Mouse (Mus musculus) Muller cell, postnatal 12 days (primary cell): ENCODE data around the gene Filip1l.

Experiments
- DNase-seq: peaks from one replicate; pipeline ENCODE4 v3.0.0-alpha.2; 2015; ENCODE audit errors: inconsistent ontology term

Filip1l gene

DNA sequence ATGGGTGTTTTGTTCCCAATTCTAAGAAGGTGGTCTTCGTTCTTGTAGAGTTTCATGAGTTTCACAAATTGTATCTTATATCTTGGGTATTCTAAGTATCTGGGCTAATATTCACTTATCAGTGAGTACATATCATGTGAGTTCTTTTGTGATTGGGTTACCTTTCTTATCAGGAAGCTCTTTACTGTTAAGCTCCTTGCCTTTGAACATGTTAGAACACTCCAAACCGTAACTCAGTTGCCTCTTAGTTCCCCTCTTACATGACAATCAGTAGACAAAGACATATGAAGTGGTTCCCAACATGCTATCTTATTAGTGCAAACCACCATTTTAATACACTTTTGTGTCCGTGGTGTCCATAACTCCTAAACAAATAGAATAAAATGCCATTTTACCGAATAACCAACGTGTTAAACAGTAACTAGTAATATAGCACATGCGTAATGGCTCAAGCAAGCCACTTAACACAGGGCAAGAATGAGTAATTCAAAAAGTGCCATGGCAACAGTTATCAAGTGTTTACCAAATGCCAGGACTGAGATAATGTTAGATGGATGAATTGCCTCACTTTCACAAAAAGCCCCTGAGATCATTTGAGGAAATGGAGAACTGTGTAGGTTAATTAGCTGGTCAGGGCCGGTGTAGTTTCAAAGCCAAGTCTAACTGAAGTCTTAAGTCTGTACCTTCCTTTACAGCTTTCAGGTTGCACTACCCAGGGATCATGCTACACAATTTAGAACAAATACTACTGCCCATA, 215.9 kb downstream of the Filip1l start:
- DNase-seq, result no peak

GRCm38 (mm10) chr16:57570789-57571311, 218.0 kb downstream of the Filip1l start:
- no peak for DNase-seq

DNA sequence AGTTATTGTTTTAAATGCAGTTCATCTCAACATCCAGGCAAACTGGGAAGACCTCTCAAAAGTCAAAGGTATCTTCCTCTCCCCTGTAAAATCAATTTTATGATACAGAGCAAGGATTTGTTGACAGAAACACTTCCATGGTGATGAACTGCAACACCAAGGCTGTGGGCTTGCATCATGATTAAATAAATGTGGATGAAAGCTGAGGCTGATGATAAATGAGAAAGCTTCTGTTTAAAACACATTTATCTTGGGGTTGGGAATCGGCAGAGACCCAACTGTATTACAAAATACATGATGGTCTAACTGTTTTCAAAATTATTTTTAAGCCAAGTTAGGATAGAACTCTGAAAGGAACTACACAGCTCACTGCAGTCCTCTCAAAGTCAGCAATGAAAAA, 220.9 kb downstream of the Filip1l start:
- DNase-seq, result no peak

DNA sequence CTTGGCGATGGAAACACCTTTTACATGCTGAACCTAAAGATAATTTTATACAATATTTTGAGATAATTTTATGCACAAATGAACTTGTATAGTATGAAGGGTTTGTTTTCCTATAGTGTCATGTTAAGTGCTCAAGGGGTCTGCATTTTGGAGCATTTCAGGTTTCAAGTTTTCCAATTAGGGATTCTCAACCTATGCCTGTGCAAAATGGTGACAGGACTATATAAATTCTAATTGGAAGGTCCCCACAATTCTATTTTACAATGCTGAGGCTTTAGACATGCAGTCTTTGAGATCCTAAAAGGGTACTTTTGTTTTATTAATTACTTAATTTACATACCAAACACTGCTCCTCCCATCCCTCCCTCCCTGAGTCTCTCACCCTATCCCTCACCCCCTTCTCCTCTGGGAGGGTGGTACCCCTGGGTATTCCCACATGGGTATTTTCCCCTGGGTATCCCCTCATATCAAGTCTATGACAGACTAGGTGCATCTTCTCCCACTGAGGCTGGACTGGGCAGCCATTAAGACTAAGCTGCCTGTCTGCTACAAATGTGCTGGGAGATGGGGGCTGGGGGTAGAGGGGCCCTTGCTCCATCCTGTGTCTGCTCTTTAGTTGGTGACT, 223.0 kb downstream of the Filip1l start:
- DNase-seq, result no peak

GRCm38 (mm10) chr16:57577519-57577918, 224.6 kb downstream of the Filip1l start:
- DNase-seq, result no peak

DNA sequence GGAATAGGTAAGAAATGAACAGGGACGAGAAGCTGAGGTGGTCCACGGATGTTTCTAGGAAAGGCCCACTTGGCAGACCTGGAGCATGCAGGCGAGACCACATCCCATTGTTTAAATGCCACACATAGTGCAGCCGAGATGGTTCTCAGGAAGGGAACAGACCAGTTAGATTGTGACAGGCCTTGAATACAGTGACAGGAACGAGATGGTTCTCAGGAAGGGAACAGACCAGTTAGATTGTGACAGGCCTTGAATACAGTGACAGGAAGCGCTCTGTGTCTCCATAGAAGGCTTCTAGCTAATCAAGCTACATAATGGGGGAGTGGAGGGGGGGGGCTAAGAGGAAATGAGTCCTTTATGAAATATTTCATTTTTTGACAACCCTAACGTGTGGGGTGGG, 227.1 kb downstream of the Filip1l start:
- no peak for DNase-seq

DNA sequence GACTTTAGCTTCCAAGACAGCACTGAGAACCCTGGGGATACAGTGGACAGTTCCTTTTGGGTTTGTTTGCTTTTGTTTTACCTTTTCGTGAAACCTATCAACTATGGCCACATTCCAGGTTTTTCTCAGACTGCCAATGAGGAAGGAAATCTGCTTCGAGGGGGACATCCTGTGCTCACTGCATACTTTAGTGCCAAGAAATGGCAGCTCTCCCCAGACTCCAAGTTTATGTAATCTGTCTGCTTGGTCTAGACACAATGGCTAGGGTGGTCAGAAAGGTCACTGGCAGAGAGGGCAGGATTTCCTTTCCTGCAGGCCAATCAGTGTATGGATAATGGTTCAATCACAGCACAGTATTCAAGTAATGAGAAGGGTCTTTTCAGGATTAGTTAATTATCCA, 229.1 kb downstream of the Filip1l start:
- no peak for DNase-seq

GRCm38 (mm10) chr16:57585201-57585600, 232.3 kb downstream of the Filip1l start:
- DNase-seq, result no peak

DNA sequence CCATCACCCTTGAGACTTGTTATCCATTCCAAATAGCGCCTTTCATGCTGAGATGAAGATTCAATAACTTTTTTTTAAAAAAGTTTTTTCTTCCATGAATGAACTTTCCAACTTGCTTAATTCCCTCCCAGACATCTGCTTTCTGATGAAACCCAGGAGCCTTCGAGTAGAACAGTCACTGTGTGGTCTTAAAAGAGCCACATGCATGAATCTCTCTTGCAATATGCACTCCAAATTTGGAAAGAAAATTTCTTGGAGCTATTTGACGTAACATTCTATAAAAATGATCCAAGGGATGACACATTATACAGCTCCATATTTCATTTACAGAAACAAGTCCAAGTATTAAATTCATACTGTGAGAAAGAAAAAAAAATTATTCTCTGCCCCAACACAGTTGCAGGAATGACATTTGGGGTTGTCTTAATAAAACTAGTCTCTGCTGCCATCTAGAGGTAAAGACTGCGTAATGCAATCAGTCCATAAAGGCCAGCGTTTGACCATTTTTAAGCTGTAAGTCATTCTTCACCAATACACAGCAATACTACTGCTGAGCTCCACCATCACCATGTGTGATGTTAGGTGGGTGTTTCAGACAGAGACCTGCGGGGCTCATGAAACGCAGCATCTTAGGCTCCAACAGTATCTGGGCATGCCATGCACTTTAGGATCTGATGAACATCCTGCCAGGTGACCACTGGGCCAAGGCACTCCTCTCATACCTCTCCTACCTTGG, 240.7 kb downstream of the Filip1l start:
- DNase-seq, result peak; percentile 69

- no peak for DNase-seq
Observed at GRCm38 (mm10) chr16:57597295-57597957, 244.5 kb downstream of the Filip1l start.

DNA sequence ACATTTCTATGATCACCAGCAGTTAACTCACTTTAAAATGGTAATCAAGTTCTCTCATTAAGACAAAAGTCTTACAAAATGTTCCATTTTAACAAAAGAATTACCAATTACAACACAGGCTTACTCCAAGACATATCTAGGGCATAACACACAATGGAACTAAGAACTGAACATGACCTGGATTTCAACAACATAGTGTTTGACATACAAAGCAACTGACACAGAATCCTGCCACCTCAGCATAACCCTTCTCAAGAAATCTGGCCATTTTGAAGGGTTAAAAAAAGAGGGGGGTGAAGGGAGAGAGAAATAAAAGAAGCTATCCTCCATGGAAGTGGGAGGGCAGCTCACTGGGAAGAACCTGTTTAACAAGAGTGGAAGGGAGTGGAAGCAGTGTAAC, 248.1 kb downstream of the Filip1l start:
- no peak for DNase-seq

DNA sequence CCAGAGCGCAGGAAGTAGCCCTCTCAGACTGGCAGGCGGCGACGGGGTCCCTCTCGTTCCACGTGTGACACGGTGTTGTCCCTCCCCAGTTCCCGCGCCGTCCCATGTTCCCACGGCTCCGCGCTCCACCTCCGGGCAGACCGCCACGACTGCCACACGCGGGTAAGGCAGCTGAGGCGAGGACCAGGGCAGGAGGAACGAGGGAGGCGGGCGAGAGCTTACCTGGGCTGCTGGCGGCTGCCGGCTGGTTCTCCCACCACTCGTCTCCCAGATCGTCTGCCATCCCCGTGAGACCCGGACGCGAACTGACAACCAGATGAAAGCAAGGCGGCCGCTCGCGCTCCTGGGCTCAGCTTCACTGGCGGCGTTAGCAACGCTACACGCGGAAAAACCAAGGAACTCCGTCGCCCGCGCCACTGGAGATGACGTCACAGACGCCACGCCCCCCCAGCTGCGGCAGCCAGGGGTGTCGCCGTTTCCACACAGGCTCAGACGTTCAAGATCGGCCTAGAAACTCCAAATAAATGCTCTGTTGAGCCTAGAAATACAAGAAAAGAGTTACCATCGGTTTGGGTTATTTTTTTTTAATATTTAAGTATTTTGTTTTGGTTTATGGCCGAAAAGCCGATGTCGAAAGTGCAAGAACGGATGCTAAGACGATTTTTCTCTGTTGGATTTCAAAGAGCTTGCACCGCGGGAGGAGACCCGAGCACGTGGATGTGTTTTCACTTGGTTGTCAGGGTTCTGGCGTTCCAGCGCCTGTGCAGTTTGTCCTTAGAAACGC, 253.7 kb downstream of the Filip1l start, which contains the start of gene Cmss1:
Gene Cmss1 (minus strand): TSS at position 421 of the 784 bp plus-strand sequence.
- DNase-seq, result peak; percentile 90

- DNase-seq, result peak; percentile 37
Observed at GRCm38 (mm10) chr16:57611768-57612167, 258.9 kb downstream of the Filip1l start.
